Mouse (Mus musculus): Measurements from ENCODE around the gene Rspo1.

- TF ChIP-seq POLR2A (IDR thresholded peaks at IDR 0.05; ENCODE audit: insufficient read depth, low read depth, low read length), result no peak
- TF ChIP-seq CTCF (IDR thresholded peaks at IDR 0.05), result no peak
Observed at GRCm38 (mm10) chr4:125015806-125016635, 29.8 kb downstream of the Rspo1 start, which contains the start of gene Gnl2.
